Mouse (Mus musculus) erythroblast, embryonic 14.5 days (primary cell): Measurements from ENCODE around the gene Angel1.

Experiments
- GATA1 ChIP-seq: IDR thresholded peaks from 2 replicates; pipeline ENCODE4 v1.6.1; 2012; ENCODE audit warnings: low read length, inconsistent platforms, mixed read lengths
- TAL1 ChIP-seq: IDR thresholded peaks from 3 replicates; pipeline ENCODE4 v1.6.1; 2012; ENCODE audit warnings: low read length, inconsistent platforms, mixed read lengths

DNA sequence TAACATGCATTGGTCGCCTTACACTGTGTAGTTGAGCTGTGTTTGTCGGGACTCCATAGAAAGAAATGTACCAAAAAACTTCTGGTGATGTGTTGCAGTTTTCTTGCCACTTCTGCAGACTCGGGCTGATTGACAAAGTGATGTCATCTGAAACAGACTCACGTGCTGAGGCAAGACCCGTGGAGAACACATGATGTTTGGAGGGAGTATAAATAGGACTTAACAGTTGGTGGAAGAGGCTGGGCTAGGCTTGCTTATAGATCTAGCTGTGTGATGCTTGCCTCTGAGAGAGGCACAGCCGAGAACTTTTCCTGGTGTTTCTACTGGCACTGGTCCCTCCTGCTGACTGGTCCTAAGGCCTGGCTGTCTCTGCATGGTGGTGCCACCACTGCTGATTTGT is 37.8 kb upstream of the Angel1 start:
- TF ChIP-seq GATA1 (no peak), TAL1 (no peak)
